11 mouse cellular contexts compared by ENCODE assay signal in genomic region chr11:76065521-76066095, GRCm38 (mm10). TPM values are rescaled to one million over a fixed set of nuclear protein-coding genes. Genes with fewer than 3 reads are reported as not detected.
DNase-seq lines count a peak whose midpoint lies in the region; ATAC-seq lines count a peak whose summit lies in the region.
"Had no signal": no experiment of that assay in that cellular context is flagged by ENCODE, and none has a peak within 500 bp of the region (broad histone marks: within the 10 kb centered on the region; RNA-seq: fewer than 3 reads in every experiment).

No protein-coding gene starts in this region.

- no peaks in the 10 kb centered on the region for H3K27me3 ChIP-seq in hindbrain, embryonic 16.5 days (replicated peaks; ENCODE audit: control insufficient read depth, insufficient read depth, low read length)
- H3K27me3 ChIP-seq: heart, embryonic 15.5 days; lung, embryonic 15.5 days had no signal

- no peak for ATAC-seq in hindbrain, embryonic 16.5 days

- no peak overlapping the region for H3K4me2 ChIP-seq in hindbrain, embryonic 16.5 days (ENCODE audit: low read length)
- H3K4me2 ChIP-seq: heart, embryonic 15.5 days; lung, embryonic 15.5 days had no signal

- H3K36me3 ChIP-seq in hindbrain, embryonic 16.5 days (ENCODE audit: control insufficient read depth, insufficient read depth, low read length), result peaks cover 2% of the 10 kb centered on the region

- H3K4me3 ChIP-seq in hindbrain, embryonic 16.5 days (ENCODE audit: low read length), result no peak overlapping the region
- H3K4me3 ChIP-seq: erythroblast, embryonic 14.5 days; heart, embryonic 15.5 days; lung, embryonic 15.5 days had no signal

- H3K4me1 ChIP-seq in hindbrain, embryonic 16.5 days (ENCODE audit: control insufficient read depth, insufficient read depth, low read depth, low read length), result no peaks in the 10 kb centered on the region

- H3K27ac ChIP-seq in hindbrain, embryonic 16.5 days (ENCODE audit: low read depth, low read length), result no peak overlapping the region
- H3K27ac ChIP-seq: heart, embryonic 15.5 days; lung, embryonic 15.5 days had no signal

- 69% methylated on average over 9 of the region's 9 CpGs for WGBS in hindbrain, embryonic 16.5 days

- no peak overlapping the region for H3K9ac ChIP-seq in hindbrain, embryonic 16.5 days (ENCODE audit: low read depth, low read length)
- H3K9ac ChIP-seq: heart, embryonic 15.5 days; lung, embryonic 15.5 days had no signal

- no peaks in the 10 kb centered on the region for H3K9me3 ChIP-seq in hindbrain, embryonic 16.5 days (ENCODE audit: control insufficient read depth, low read length)
- H3K9me3 ChIP-seq: heart, embryonic 15.5 days; lung, embryonic 15.5 days had no signal

- peak; percentile 65 to 84 for DNase-seq in adrenal gland, adult (ENCODE audit: inconsistent age in 2 of 2, low spot score in 1 of 2)
- no peak for DNase-seq in adrenal gland, adult 18-20 months (ENCODE audit: low spot score in 2 of 2)
- peak; percentile 77 for DNase-seq in MN1 (ENCODE audit: low spot score)
- DNase-seq in cerebellum, adult 9-11 months, result peak; percentile 74
- DNase-seq in kidney, adult 9 months, result peak; percentile 74
- no peak for DNase-seq in thymus, postnatal 0 days (ENCODE audit: low spot score)
- no peak for DNase-seq in lung, adult 18-20 months

RNA-seq across cellular contexts. Expression of gene Rflnb, which starts 38.0 kb away (rescaled TPM):
- 10 to 100 TPM; 14.2 to 27.1 TPM for total RNA-seq in adrenal gland, adult 18-20 months (2021)
- 10.6 and 13.2 TPM in 2 replicates for polyA plus RNA-seq in thymus, postnatal 0 days (2015; fragmentation: Nextera tagmentation; extraction: Ambion mirVana)
- 12.8 and 13.7 TPM in 2 replicates for polyA plus RNA-seq in hindbrain, embryonic 16.5 days (2015; fragmentation: Nextera tagmentation; extraction: Ambion mirVana)

Comparison
In these comparisons a context has a peak if more than half of its experiments do, and no peak if none do; other contexts are left out.
1. DNase-seq: peak in adrenal gland, adult (2 of 2), MN1 (single experiment), cerebellum, adult 9-11 months (single experiment) and kidney, adult 9 months (single experiment); none in adrenal gland, adult 18-20 months (0 of 2), thymus, postnatal 0 days (single experiment) and lung, adult 18-20 months (0 of 2).